25 mouse cellular contexts compared by ENCODE assay signal in genomic region chr11:112153198-112153597, GRCm38 (mm10).
"Had no signal": no experiment of that assay in that cellular context is flagged by ENCODE, and none has a peak within 500 bp of the region (broad histone marks: within the 10 kb centered on the region; RNA-seq: fewer than 3 reads in every experiment).

No protein-coding gene starts in this region.

- H3K9me3 ChIP-seq: embryonic facial prominence, embryonic 10.5 days; embryonic facial prominence, embryonic 12.5 days; embryonic facial prominence, embryonic 15.5 days; forebrain, embryonic 13.5 days; heart, embryonic 10.5 days; heart, embryonic 12.5 days had no signal

- H3K4me3 ChIP-seq: embryonic facial prominence, embryonic 10.5 days; embryonic facial prominence, embryonic 12.5 days; embryonic facial prominence, embryonic 13.5 days; embryonic facial prominence, embryonic 15.5 days; erythroblast, embryonic 14.5 days; forebrain, embryonic 12.5 days; forebrain, embryonic 13.5 days; forebrain, embryonic 15.5 days; gastrocnemius, adult 2 months; heart, adult 2 months; heart, embryonic 10.5 days; heart, embryonic 12.5 days had no signal

- H3K27me3 ChIP-seq: embryonic facial prominence, embryonic 12.5 days; embryonic facial prominence, embryonic 13.5 days; embryonic facial prominence, embryonic 15.5 days; forebrain, embryonic 12.5 days; forebrain, embryonic 13.5 days; forebrain, embryonic 15.5 days; heart, embryonic 12.5 days had no signal

- H3K27ac ChIP-seq: embryonic facial prominence, embryonic 10.5 days; embryonic facial prominence, embryonic 12.5 days; embryonic facial prominence, embryonic 13.5 days; embryonic facial prominence, embryonic 15.5 days; forebrain, embryonic 12.5 days; forebrain, embryonic 13.5 days; forebrain, embryonic 15.5 days; gastrocnemius, adult 2 months; heart, adult 2 months; heart, embryonic 10.5 days had no signal

- H3K36me3 ChIP-seq: embryonic facial prominence, embryonic 10.5 days; embryonic facial prominence, embryonic 12.5 days; embryonic facial prominence, embryonic 13.5 days; embryonic facial prominence, embryonic 15.5 days; forebrain, embryonic 12.5 days; forebrain, embryonic 15.5 days; heart, embryonic 10.5 days; heart, embryonic 12.5 days had no signal

- ATAC-seq: forebrain, embryonic 13.5 days; forebrain, embryonic 14.5 days; forebrain, embryonic 15.5 days; forebrain, embryonic 16.5 days; forebrain, postnatal 0 days had no signal

- DNase-seq: cerebellum, postnatal 10 days; cerebellum, postnatal 14 days; cerebellum, postnatal 36 days; embryo, embryonic 11 days; forebrain, postnatal 0 days; gastrocnemius, adult 2 months; gastrocnemius, postnatal 10 days; gastrocnemius, postnatal 14 days; gastrocnemius, postnatal 25 days; gastrocnemius, postnatal 36 days; heart, adult 18-20 months; heart, adult 2 months had no signal

- H3K9ac ChIP-seq: embryonic facial prominence, embryonic 12.5 days; embryonic facial prominence, embryonic 13.5 days; embryonic facial prominence, embryonic 15.5 days; forebrain, embryonic 12.5 days; forebrain, embryonic 13.5 days; forebrain, embryonic 15.5 days; forebrain, postnatal 0 days; heart, embryonic 12.5 days had no signal

- H3K4me2 ChIP-seq: embryonic facial prominence, embryonic 12.5 days; embryonic facial prominence, embryonic 13.5 days; embryonic facial prominence, embryonic 15.5 days; forebrain, embryonic 12.5 days; forebrain, embryonic 13.5 days; forebrain, embryonic 15.5 days; heart, embryonic 11.5 days; heart, embryonic 12.5 days had no signal
